Mouse (Mus musculus): ENCODE results near the gene Ldhd.

- TF ChIP-seq CTCF (IDR thresholded peaks at IDR 0.05 in 2 of 3, conservative IDR thresholded peaks at IDR 0.05 in 1 of 3; ENCODE audit: control insufficient read depth in 1 of 3, insufficient read depth in 1 of 3, low read depth in 2 of 3, low read length in 3 of 3, poor library complexity in 1 of 3, severe bottlenecking in 1 of 3) = no peak
- peak; percentile 67; the same call in 1 of the 2 replicates for TF ChIP-seq E2F4 (IDR thresholded peaks at IDR 0.05; ENCODE audit: borderline replicate concordance, low read depth, low read length)
- TF ChIP-seq MAZ (IDR thresholded peaks at IDR 0.05; ENCODE audit: low read depth, low read length) = peak; percentile 72; the same call in 1 of the 2 replicates
- peak; percentile 96 for TF ChIP-seq CHD1 (IDR thresholded peaks at IDR 0.05; ENCODE audit: low read depth, low read length)
- TF ChIP-seq POLR2A (IDR thresholded peaks at IDR 0.05; ENCODE audit: control insufficient read depth in 1 of 2, insufficient read depth in 1 of 2, low read depth in 1 of 2, low read length in 2 of 2, poor library complexity in 1 of 2) = peak in 1 of 2 experiments; percentile 60; a peak in 1 of 4 replicates
These were observed 34.3 kb downstream of the Ldhd start for GRCm38 (mm10) chr8:111595712-111596484.

Data from MEL (cell line).